Mouse (Mus musculus): Measurements from ENCODE around the gene Arl6ip5. TPM values are rescaled to one million over a fixed set of nuclear protein-coding genes. Genes with fewer than 3 reads are reported as not detected.
"Not testable (repeated sequence)": the region's sequence is repeated elsewhere in the genome, so short reads cannot be mapped to it uniquely, and the experiment has no call there.

Gene Arl6ip5
- polyA plus RNA-seq, 1 experiment from 2014 or later, result 143 TPM

- Histone ChIP-seq H3K9me3 (ENCODE audit: control insufficient read depth, low read length) (no peaks in the 10 kb centered on the region), H3K4me2 (ENCODE audit: low read length) (no peak overlapping the region), H3K36me3 (ENCODE audit: control insufficient read depth, insufficient read depth, low read length) (no peaks in the 10 kb centered on the region), H3K9ac (ENCODE audit: low read depth, low read length) (no peak overlapping the region), H3K27me3 (replicated peaks; ENCODE audit: control insufficient read depth, insufficient read depth, low read length) (no peaks in the 10 kb centered on the region), H3K4me3 (ENCODE audit: low read length) (no peak overlapping the region), H3K27ac (ENCODE audit: low read depth, low read length) (no peak overlapping the region), H3K4me1 (ENCODE audit: control insufficient read depth, insufficient read depth, low read depth, low read length) (no peaks in the 10 kb centered on the region)
- WGBS, result 70% methylated on average over 4 of the region's 4 CpGs
- ATAC-seq, result no peak
Observed at GRCm38 (mm10) chr6:97262229-97262628, 51.7 kb downstream of the Arl6ip5 start.

- H3K27ac ChIP-seq (ENCODE audit: low read depth, low read length); H3K4me1 ChIP-seq (ENCODE audit: control insufficient read depth, insufficient read depth, low read depth, low read length); H3K36me3 ChIP-seq (ENCODE audit: control insufficient read depth, insufficient read depth, low read length); H3K9ac ChIP-seq (ENCODE audit: low read depth, low read length); H3K9me3 ChIP-seq (ENCODE audit: control insufficient read depth, low read length); H3K4me2 ChIP-seq (ENCODE audit: low read length); ATAC-seq; H3K27me3 ChIP-seq (replicated peaks; ENCODE audit: control insufficient read depth, insufficient read depth, low read length); H3K4me3 ChIP-seq (ENCODE audit: low read length): not testable (repeated sequence)
Observed at GRCm38 (mm10) chr6:97263750-97264149, 53.3 kb downstream of the Arl6ip5 start.

GRCm38 (mm10) chr6:97265240-97265639, 54.8 kb downstream of the Arl6ip5 start:
- Histone ChIP-seq H3K27me3 (replicated peaks; ENCODE audit: control insufficient read depth, insufficient read depth, low read length) (no peaks in the 10 kb centered on the region), H3K4me2 (ENCODE audit: low read length) (no peak overlapping the region), H3K36me3 (ENCODE audit: control insufficient read depth, insufficient read depth, low read length) (no peaks in the 10 kb centered on the region), H3K9me3 (ENCODE audit: control insufficient read depth, low read length) (no peaks in the 10 kb centered on the region), H3K4me1 (ENCODE audit: control insufficient read depth, insufficient read depth, low read depth, low read length) (no peaks in the 10 kb centered on the region), H3K4me3 (ENCODE audit: low read length) (no peak overlapping the region), H3K9ac (ENCODE audit: low read depth, low read length) (no peak overlapping the region), H3K27ac (ENCODE audit: low read depth, low read length) (no peak overlapping the region)
- 85% methylated on average over 8 of the region's 8 CpGs for WGBS
- no peak for ATAC-seq

- 77% methylated on average over 3 of the region's 3 CpGs for WGBS
- Histone ChIP-seq H3K4me2 (ENCODE audit: low read length) (no peak overlapping the region), H3K4me3 (ENCODE audit: low read length) (no peak overlapping the region), H3K9ac (ENCODE audit: low read depth, low read length) (no peak overlapping the region), H3K9me3 (ENCODE audit: control insufficient read depth, low read length) (no peaks in the 10 kb centered on the region), H3K36me3 (ENCODE audit: control insufficient read depth, insufficient read depth, low read length) (no peaks in the 10 kb centered on the region), H3K27ac (ENCODE audit: low read depth, low read length) (no peak overlapping the region), H3K27me3 (replicated peaks; ENCODE audit: control insufficient read depth, insufficient read depth, low read length) (no peaks in the 10 kb centered on the region), H3K4me1 (ENCODE audit: control insufficient read depth, insufficient read depth, low read depth, low read length) (no peaks in the 10 kb centered on the region)
- no peak for ATAC-seq
Observed at GRCm38 (mm10) chr6:97265705-97266104, 55.2 kb downstream of the Arl6ip5 start.

GRCm38 (mm10) chr6:97266661-97267060, 56.2 kb downstream of the Arl6ip5 start:
- ATAC-seq, result no peak

GRCm38 (mm10) chr6:97267132-97267531, 56.6 kb downstream of the Arl6ip5 start:
- no peak for ATAC-seq
- Histone ChIP-seq H3K4me1 (ENCODE audit: control insufficient read depth, insufficient read depth, low read depth, low read length) (no peaks in the 10 kb centered on the region), H3K27me3 (replicated peaks; ENCODE audit: control insufficient read depth, insufficient read depth, low read length) (no peaks in the 10 kb centered on the region), H3K4me2 (ENCODE audit: low read length) (no peak overlapping the region), H3K27ac (ENCODE audit: low read depth, low read length) (no peak overlapping the region), H3K4me3 (ENCODE audit: low read length) (no peak overlapping the region), H3K9ac (ENCODE audit: low read depth, low read length) (no peak overlapping the region), H3K9me3 (ENCODE audit: control insufficient read depth, low read length) (no peaks in the 10 kb centered on the region), H3K36me3 (ENCODE audit: control insufficient read depth, insufficient read depth, low read length) (no peaks in the 10 kb centered on the region)
- WGBS, result 98% methylated on average over 2 of the region's 2 CpGs

More at GRCm38 (mm10) chr6:97266661-97267060, 56.2 kb downstream of the Arl6ip5 start:
- H3K27me3 ChIP-seq (replicated peaks; ENCODE audit: control insufficient read depth, insufficient read depth, low read length), result no peaks in the 10 kb centered on the region
- no peak overlapping the region for H3K4me3 ChIP-seq (ENCODE audit: low read length)
- no peak overlapping the region for H3K4me2 ChIP-seq (ENCODE audit: low read length)
- H3K9ac ChIP-seq (ENCODE audit: low read depth, low read length), result no peak overlapping the region
- H3K36me3 ChIP-seq (ENCODE audit: control insufficient read depth, insufficient read depth, low read length), result no peaks in the 10 kb centered on the region
- WGBS, result 84% methylated on average over 4 of the region's 4 CpGs
- no peak overlapping the region for H3K27ac ChIP-seq (ENCODE audit: low read depth, low read length)
- no peaks in the 10 kb centered on the region for H3K4me1 ChIP-seq (ENCODE audit: control insufficient read depth, insufficient read depth, low read depth, low read length)
- no peaks in the 10 kb centered on the region for H3K9me3 ChIP-seq (ENCODE audit: control insufficient read depth, low read length)

GRCm38 (mm10) chr6:97269596-97269995, 59.1 kb downstream of the Arl6ip5 start:
- Histone ChIP-seq H3K27ac (ENCODE audit: low read depth, low read length) (no peak overlapping the region), H3K27me3 (replicated peaks; ENCODE audit: control insufficient read depth, insufficient read depth, low read length) (no peaks in the 10 kb centered on the region), H3K9me3 (ENCODE audit: control insufficient read depth, low read length) (no peaks in the 10 kb centered on the region), H3K4me2 (ENCODE audit: low read length) (no peak overlapping the region), H3K4me3 (ENCODE audit: low read length) (no peak overlapping the region), H3K4me1 (ENCODE audit: control insufficient read depth, insufficient read depth, low read depth, low read length) (no peaks in the 10 kb centered on the region), H3K36me3 (ENCODE audit: control insufficient read depth, insufficient read depth, low read length) (no peaks in the 10 kb centered on the region), H3K9ac (ENCODE audit: low read depth, low read length) (no peak overlapping the region)
- no peak for ATAC-seq
- WGBS, result 75% methylated on average over 11 of the region's 11 CpGs

- no peak for ATAC-seq
- H3K9ac ChIP-seq (ENCODE audit: low read depth, low read length), result no peak overlapping the region
- H3K4me3 ChIP-seq (ENCODE audit: low read length), result no peak overlapping the region
- 60% methylated on average over 2 of the region's 2 CpGs for WGBS
- no peak overlapping the region for H3K4me2 ChIP-seq (ENCODE audit: low read length)
- H3K4me1 ChIP-seq (ENCODE audit: control insufficient read depth, insufficient read depth, low read depth, low read length), result peaks cover 7% of the 10 kb centered on the region; the same call in 1 of the 2 replicates
- no peaks in the 10 kb centered on the region for H3K36me3 ChIP-seq (ENCODE audit: control insufficient read depth, insufficient read depth, low read length)
- H3K27ac ChIP-seq (ENCODE audit: low read depth, low read length), result no peak overlapping the region
- no peaks in the 10 kb centered on the region for H3K27me3 ChIP-seq (replicated peaks; ENCODE audit: control insufficient read depth, insufficient read depth, low read length)
- no peaks in the 10 kb centered on the region for H3K9me3 ChIP-seq (ENCODE audit: control insufficient read depth, low read length)
Observed at GRCm38 (mm10) chr6:97272349-97272748, 61.9 kb downstream of the Arl6ip5 start.

GRCm38 (mm10) chr6:97273058-97273710, 62.7 kb downstream of the Arl6ip5 start:
- Histone ChIP-seq H3K4me2 (ENCODE audit: low read length) (no peak overlapping the region), H3K27ac (ENCODE audit: low read depth, low read length) (no peak overlapping the region), H3K27me3 (replicated peaks; ENCODE audit: control insufficient read depth, insufficient read depth, low read length) (no peaks in the 10 kb centered on the region), H3K9me3 (ENCODE audit: control insufficient read depth, low read length) (no peaks in the 10 kb centered on the region), H3K4me3 (ENCODE audit: low read length) (no peak overlapping the region), H3K4me1 (ENCODE audit: control insufficient read depth, insufficient read depth, low read depth, low read length) (peaks cover 9% of the 10 kb centered on the region), H3K9ac (ENCODE audit: low read depth, low read length) (no peak overlapping the region), H3K36me3 (ENCODE audit: control insufficient read depth, insufficient read depth, low read length) (no peaks in the 10 kb centered on the region)
- no peak for ATAC-seq
- WGBS, result 87% methylated on average over 16 of the region's 16 CpGs
